Mouse (Mus musculus): Measurements from ENCODE around the gene Atm.

DNA sequence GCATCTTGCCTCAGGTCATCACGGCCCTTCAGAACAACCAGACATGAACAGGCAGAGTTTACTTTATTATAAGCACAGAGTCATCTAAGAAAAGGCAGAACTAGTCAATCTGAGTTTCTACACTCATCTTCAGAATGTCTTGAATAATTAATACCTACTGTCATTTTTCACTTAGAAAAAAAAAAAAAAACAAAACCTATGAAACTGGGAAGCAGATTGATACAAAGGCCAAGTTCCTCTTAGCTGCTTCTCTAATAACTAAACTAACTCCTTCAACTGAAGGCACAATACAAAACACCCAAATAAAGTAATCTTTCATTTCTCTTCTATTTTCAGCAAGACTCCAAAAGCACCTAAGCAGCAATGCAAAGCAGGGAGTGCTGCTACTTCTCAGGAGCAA lies 85.9 kb downstream of the Atm start:
- no peak for TF ChIP-seq POLR2A (IDR thresholded peaks at IDR 0.05; ENCODE audit: low read depth, low read length)
- TF ChIP-seq CTCF (IDR thresholded peaks at IDR 0.05; ENCODE audit: extremely low read depth, insufficient read length, insufficient replicate concordance, low read depth, low read length): no peak
